Comparison of ENCODE assay signal across 21 mouse cellular contexts in genomic region chr9:111515536-111515935, GRCm38 (mm10).
DNase-seq lines count a peak whose midpoint lies in the region; ATAC-seq and TF ChIP-seq lines count a peak whose summit lies in the region.
"Had no signal": no experiment of that assay in that cellular context is flagged by ENCODE, and none has a peak within 500 bp of the region (broad histone marks: within the 10 kb centered on the region; RNA-seq: fewer than 3 reads in every experiment).

No protein-coding gene starts in this region.

- no peaks in the 10 kb centered on the region for H3K4me1 ChIP-seq in heart, embryonic 10.5 days
- H3K4me1 ChIP-seq in hindbrain, embryonic 11.5 days (replicated peaks; ENCODE audit: control insufficient read depth, insufficient read depth, low read length) = no peaks in the 10 kb centered on the region
- H3K4me1 ChIP-seq in hindbrain, postnatal 0 days (ENCODE audit: insufficient read depth, low read length) = no peaks in the 10 kb centered on the region
- no peaks in the 10 kb centered on the region for H3K4me1 ChIP-seq in megakaryocyte, embryonic 14.5 days
- H3K4me1 ChIP-seq: embryonic facial prominence, embryonic 12.5 days; embryonic facial prominence, embryonic 15.5 days had no signal

- no peaks in the 10 kb centered on the region for H3K36me3 ChIP-seq in heart, embryonic 10.5 days
- H3K36me3 ChIP-seq in hindbrain, embryonic 11.5 days (ENCODE audit: control insufficient read depth, insufficient read depth, low read length) = no peaks in the 10 kb centered on the region
- no peaks in the 10 kb centered on the region for H3K36me3 ChIP-seq in hindbrain, postnatal 0 days (ENCODE audit: insufficient read depth, low read length)
- H3K36me3 ChIP-seq in megakaryocyte, embryonic 14.5 days (replicated peaks; ENCODE audit: low read length) = no peaks in the 10 kb centered on the region
- H3K36me3 ChIP-seq: embryonic facial prominence, embryonic 12.5 days; embryonic facial prominence, embryonic 15.5 days; forebrain, embryonic 15.5 days; hindbrain, embryonic 10.5 days had no signal

- intact Hi-C loops in heart, postnatal 36 days (cut with DNase I) = no loop called here

- H3K4me3 ChIP-seq in heart, embryonic 10.5 days = no peak overlapping the region
- H3K4me3 ChIP-seq in hindbrain, embryonic 11.5 days (ENCODE audit: low read depth, low read length) = no peak overlapping the region
- H3K4me3 ChIP-seq in hindbrain, postnatal 0 days (ENCODE audit: low read length) = no peak overlapping the region
- H3K4me3 ChIP-seq in megakaryocyte, embryonic 14.5 days (replicated peaks) = peak overlapping the region; percentile 42
- H3K4me3 ChIP-seq: embryonic facial prominence, embryonic 12.5 days; embryonic facial prominence, embryonic 15.5 days; forebrain, embryonic 15.5 days; hindbrain, embryonic 10.5 days had no signal

- TF ChIP-seq CTCF in hindbrain, postnatal 0 days (IDR thresholded peaks at IDR 0.05; ENCODE audit: low read depth) = no peak

- no peaks in the 10 kb centered on the region for H3K9me3 ChIP-seq in heart, embryonic 10.5 days
- no peaks in the 10 kb centered on the region for H3K9me3 ChIP-seq in hindbrain, embryonic 11.5 days (ENCODE audit: control insufficient read depth, low read length)
- no peaks in the 10 kb centered on the region for H3K9me3 ChIP-seq in hindbrain, postnatal 0 days (ENCODE audit: low read length)
- H3K9me3 ChIP-seq in megakaryocyte, embryonic 14.5 days = peaks cover 3% of the 10 kb centered on the region; the same call in 1 of the 2 replicates
- H3K9me3 ChIP-seq: embryonic facial prominence, embryonic 12.5 days; embryonic facial prominence, embryonic 15.5 days; forebrain, embryonic 15.5 days; hindbrain, embryonic 10.5 days had no signal

- no peak overlapping the region for H3K9ac ChIP-seq in hindbrain, embryonic 11.5 days (ENCODE audit: low read depth, low read length)
- H3K9ac ChIP-seq in hindbrain, postnatal 0 days (replicated peaks; ENCODE audit: low read length) = no peak overlapping the region
- H3K9ac ChIP-seq: embryonic facial prominence, embryonic 12.5 days; embryonic facial prominence, embryonic 15.5 days; forebrain, embryonic 15.5 days; hindbrain, embryonic 14.5 days had no signal

- 0 out of 2 replicates have a peak, but pooled peaks have one; percentile 25 for ATAC-seq in hindbrain, embryonic 11.5 days (ENCODE audit: low FRiP score)
- no peak for ATAC-seq in hindbrain, postnatal 0 days
- no peak for ATAC-seq in megakaryocyte, adult 5-6 weeks (ENCODE audit: poor library complexity, severe bottlenecking)
- ATAC-seq: CD4-positive, CD25-positive, alpha-beta regulatory T cell, adult 4 months had no signal

- no peak overlapping the region for H3K27ac ChIP-seq in heart, embryonic 10.5 days
- no peak overlapping the region for H3K27ac ChIP-seq in hindbrain, embryonic 11.5 days (ENCODE audit: low read depth, low read length)
- no peak overlapping the region for H3K27ac ChIP-seq in hindbrain, postnatal 0 days
- H3K27ac ChIP-seq: embryonic facial prominence, embryonic 12.5 days; embryonic facial prominence, embryonic 15.5 days; forebrain, embryonic 15.5 days; hindbrain, embryonic 10.5 days; hindbrain, embryonic 14.5 days had no signal

- H3K4me2 ChIP-seq in hindbrain, embryonic 11.5 days (replicated peaks; ENCODE audit: low read depth, low read length) = no peak overlapping the region
- no peak overlapping the region for H3K4me2 ChIP-seq in hindbrain, postnatal 0 days (ENCODE audit: low read depth, low read length)
- H3K4me2 ChIP-seq: embryonic facial prominence, embryonic 12.5 days; embryonic facial prominence, embryonic 15.5 days; forebrain, embryonic 15.5 days; hindbrain, embryonic 14.5 days had no signal

- WGBS in heart, embryonic 10.5 days = 88% methylated on average over 3 of the region's 3 CpGs
- WGBS in hindbrain, embryonic 11.5 days = 95% methylated on average over 3 of the region's 3 CpGs
- 85% methylated on average over 3 of the region's 3 CpGs for WGBS in hindbrain, postnatal 0 days

- no peaks in the 10 kb centered on the region for H3K27me3 ChIP-seq in heart, embryonic 10.5 days (ENCODE audit: insufficient read depth, poor library complexity, severe bottlenecking)
- no peaks in the 10 kb centered on the region for H3K27me3 ChIP-seq in hindbrain, embryonic 11.5 days (ENCODE audit: control insufficient read depth, insufficient read depth, low read length)
- H3K27me3 ChIP-seq in hindbrain, postnatal 0 days (ENCODE audit: insufficient read depth, low read length) = no peaks in the 10 kb centered on the region
- no peaks in the 10 kb centered on the region for H3K27me3 ChIP-seq in megakaryocyte, embryonic 14.5 days (replicated peaks)
- H3K27me3 ChIP-seq: embryonic facial prominence, embryonic 12.5 days; embryonic facial prominence, embryonic 15.5 days; forebrain, embryonic 15.5 days had no signal

- peak; percentile 61 for DNase-seq in heart, embryonic 10.5 days (ENCODE audit: low spot score)
- no peak for DNase-seq in heart, postnatal 36 days
- no peak for DNase-seq in hindbrain, embryonic 11.5 days (ENCODE audit: low spot score)
- no peak for DNase-seq in hindbrain, postnatal 0 days (ENCODE audit: low spot score)
- DNase-seq: adrenal gland, adult 2 months; adrenal gland, postnatal 14 days; cerebellum, adult 11 months; cerebellum, adult 2 months; cerebellum, adult 9-11 months; gastrocnemius, postnatal 10 days; gastrocnemius, postnatal 36 days; heart, postnatal 10 days; kidney, adult 18-20 months had no signal
